11 mouse cellular contexts compared by ENCODE assay signal in genomic region chr19:17650831-17651502, GRCm38 (mm10).
DNase-seq lines count a peak whose midpoint lies in the region; ATAC-seq and TF ChIP-seq lines count a peak whose summit lies in the region.
"Had no signal": no experiment of that assay in that cellular context is flagged by ENCODE, and none has a peak within 500 bp of the region (broad histone marks: within the 10 kb centered on the region; RNA-seq: fewer than 3 reads in every experiment).

No protein-coding gene starts in this region.

- WGBS in lung, embryonic 16.5 days, result 37% methylated on average over 5 of the region's 5 CpGs
- WGBS in forebrain, embryonic 15.5 days, result 63% methylated on average over 5 of the region's 5 CpGs
- WGBS in kidney, postnatal 0 days, result 19% methylated on average over 5 of the region's 5 CpGs
- 8% methylated on average over 5 of the region's 5 CpGs for WGBS in neural tube, embryonic 15.5 days

- H3K9me3 ChIP-seq in lung, embryonic 16.5 days (ENCODE audit: control insufficient read depth, low read length), result no peaks in the 10 kb centered on the region
- no peaks in the 10 kb centered on the region for H3K9me3 ChIP-seq in forebrain, embryonic 15.5 days
- H3K9me3 ChIP-seq in kidney, postnatal 0 days (replicated peaks; ENCODE audit: low read length), result no peaks in the 10 kb centered on the region
- no peaks in the 10 kb centered on the region for H3K9me3 ChIP-seq in neural tube, embryonic 15.5 days (replicated peaks)
- H3K9me3 ChIP-seq: megakaryocyte, embryonic 14.5 days had no signal

- peaks cover 12% of the 10 kb centered on the region; the same call in 1 of the 2 replicates for H3K4me1 ChIP-seq in lung, embryonic 16.5 days (replicated peaks; ENCODE audit: control insufficient read depth, insufficient read depth, low read length)
- H3K4me1 ChIP-seq in forebrain, embryonic 15.5 days, result no peaks in the 10 kb centered on the region
- H3K4me1 ChIP-seq in kidney, postnatal 0 days (replicated peaks; ENCODE audit: insufficient read depth, low read length), result no peaks in the 10 kb centered on the region; the same call in 1 of the 2 replicates
- H3K4me1 ChIP-seq in neural tube, embryonic 15.5 days, result peaks cover 14% of the 10 kb centered on the region
- H3K4me1 ChIP-seq: megakaryocyte, embryonic 14.5 days had no signal

- no peak overlapping the region for H3K4me3 ChIP-seq in lung, embryonic 16.5 days (ENCODE audit: low read length)
- no peak overlapping the region for H3K4me3 ChIP-seq in forebrain, embryonic 15.5 days
- no peak overlapping the region for H3K4me3 ChIP-seq in kidney, postnatal 0 days (replicated peaks; ENCODE audit: low read depth, low read length)
- no peak overlapping the region for H3K4me3 ChIP-seq in neural tube, embryonic 15.5 days (replicated peaks)
- H3K4me3 ChIP-seq: megakaryocyte, embryonic 14.5 days had no signal

- H3K27ac ChIP-seq in lung, embryonic 16.5 days (ENCODE audit: low read length), result 0 out of 2 replicates have a peak overlapping the region, but pooled peaks have one; percentile 12
- H3K27ac ChIP-seq in forebrain, embryonic 15.5 days (replicated peaks), result no peak overlapping the region
- H3K27ac ChIP-seq in kidney, postnatal 0 days, result no peak overlapping the region
- 0 out of 2 replicates have a peak overlapping the region, but pooled peaks have one; percentile 5 for H3K27ac ChIP-seq in neural tube, embryonic 15.5 days (replicated peaks)

- no peak overlapping the region for H3K4me2 ChIP-seq in lung, embryonic 16.5 days (ENCODE audit: low read depth, low read length)
- H3K4me2 ChIP-seq in forebrain, embryonic 15.5 days (replicated peaks), result no peak overlapping the region
- no peak overlapping the region for H3K4me2 ChIP-seq in kidney, postnatal 0 days (ENCODE audit: low read length)
- no peak overlapping the region for H3K4me2 ChIP-seq in neural tube, embryonic 15.5 days

- H3K36me3 ChIP-seq in lung, embryonic 16.5 days (ENCODE audit: control insufficient read depth, insufficient read depth, low read length), result peaks cover 3% of the 10 kb centered on the region; the same call in 1 of the 2 replicates
- no peaks in the 10 kb centered on the region for H3K36me3 ChIP-seq in forebrain, embryonic 15.5 days
- 0 out of 2 replicates have a peak, but pooled peaks cover 3% of the 10 kb centered on the region for H3K36me3 ChIP-seq in kidney, postnatal 0 days (ENCODE audit: insufficient read depth, low read length)
- no peaks in the 10 kb centered on the region for H3K36me3 ChIP-seq in neural tube, embryonic 15.5 days

- ATAC-seq in lung, embryonic 16.5 days (ENCODE audit: low read depth), result peak; percentile 92
- peak; percentile 46; the same call in 1 of the 2 replicates for ATAC-seq in forebrain, embryonic 15.5 days (replicated peaks)
- no peak; the same call in 1 of the 2 replicates for ATAC-seq in kidney, postnatal 0 days (replicated peaks; ENCODE audit: low FRiP score, low read depth)
- peak; percentile 87 for ATAC-seq in neural tube, embryonic 15.5 days (ENCODE audit: low FRiP score)
- no peak for ATAC-seq in activated CD4-positive, CD25-positive, alpha-beta regulatory T cell, adult 4 months

- DNase-seq in lung, postnatal 14 days, result no peak
- DNase-seq in kidney, postnatal 0 days (ENCODE audit: low spot score), result peak; percentile 76
- no peak for DNase-seq in thymus, adult 18-20 months
- no peak for DNase-seq in urinary bladder, adult 2 months (ENCODE audit: low spot score)
- DNase-seq: heart, postnatal 14 days; spleen, adult 18-20 months had no signal

- H3K27me3 ChIP-seq in lung, embryonic 16.5 days (ENCODE audit: control insufficient read depth, insufficient read depth, low read depth, low read length), result no peaks in the 10 kb centered on the region
- H3K27me3 ChIP-seq in forebrain, embryonic 15.5 days, result no peaks in the 10 kb centered on the region
- no peaks in the 10 kb centered on the region for H3K27me3 ChIP-seq in kidney, postnatal 0 days (ENCODE audit: insufficient read depth, low read length)
- peaks cover 3% of the 10 kb centered on the region; the same call in 1 of the 2 replicates for H3K27me3 ChIP-seq in neural tube, embryonic 15.5 days (replicated peaks)
- H3K27me3 ChIP-seq: megakaryocyte, embryonic 14.5 days had no signal

- no peak for TF ChIP-seq CTCF in kidney, postnatal 0 days (IDR thresholded peaks at IDR 0.05; ENCODE audit: low read depth)

- H3K9ac ChIP-seq in lung, embryonic 16.5 days (ENCODE audit: low read length), result no peak overlapping the region
- no peak overlapping the region for H3K9ac ChIP-seq in forebrain, embryonic 15.5 days (replicated peaks)
- H3K9ac ChIP-seq in kidney, postnatal 0 days (ENCODE audit: low read depth, low read length), result no peak overlapping the region
- H3K9ac ChIP-seq in neural tube, embryonic 15.5 days (replicated peaks), result no peak overlapping the region

Comparison
In these comparisons a context has a peak if more than half of its experiments do, and no peak if none do; other contexts are left out.
1. ATAC-seq: peak in lung, embryonic 16.5 days (single experiment), forebrain, embryonic 15.5 days (single experiment) and neural tube, embryonic 15.5 days (single experiment); none in kidney, postnatal 0 days (single experiment) and activated CD4-positive, CD25-positive, alpha-beta regulatory T cell, adult 4 months (single experiment).
2. H3K27ac ChIP-seq: peak in lung, embryonic 16.5 days (single experiment) and neural tube, embryonic 15.5 days (single experiment); none in forebrain, embryonic 15.5 days (single experiment) and kidney, postnatal 0 days (single experiment).